Mouse (Mus musculus) midbrain, embryonic 16.5 days (tissue): ENCODE data around the gene Mfsd11. TPM values are rescaled to one million over a fixed set of nuclear protein-coding genes. Genes with fewer than 3 reads are reported as not detected.
A peak's percentile ranks its signal among the peaks of the same experiment; 100 is the strongest.

ENCODE experiments used
- ATAC-seq: fragments of 200-750 bp; cut with Nextera tagmentation; 2 replicates; pipeline ENCODE4 v1.8.0; 2017; ENCODE audit warnings: moderate TSS enrichment
- H3K27ac ChIP-seq: fragments of 300-500 bp; sonication (generic); 2 replicates; pipeline ENCODE4 v1.5.1; 2014; ENCODE audit warnings: mild to moderate bottlenecking, low read length, mixed read lengths
- H3K27me3 ChIP-seq: fragments of 300-500 bp; sonication (generic); 2 replicates; pipeline ENCODE4 v1.6.1; 2014; ENCODE audit warnings: low read depth, low read length, mixed read lengths; ENCODE audit not compliant: control insufficient read depth, insufficient read depth
- H3K36me3 ChIP-seq: fragments of 300-500 bp; sonication (generic); 2 replicates; pipeline ENCODE4 v1.6.1; 2014; ENCODE audit warnings: mild to moderate bottlenecking, low read length, moderate library complexity, mixed read lengths; ENCODE audit not compliant: control insufficient read depth, insufficient read depth
- H3K4me1 ChIP-seq: fragments of 300-500 bp; sonication (generic); 2 replicates; pipeline ENCODE4 v1.6.1; 2014; ENCODE audit warnings: mild to moderate bottlenecking, low read length, mixed read lengths; ENCODE audit not compliant: control insufficient read depth, insufficient read depth
- H3K4me2 ChIP-seq: fragments of 300-500 bp; sonication (generic); 2 replicates; pipeline ENCODE4 v1.6.1; 2014; ENCODE audit warnings: mild to moderate bottlenecking, low read length, mixed read lengths
- H3K4me3 ChIP-seq: fragments of 300-500 bp; sonication (generic); 2 replicates; pipeline ENCODE4 v1.5.1; 2014; ENCODE audit warnings: low read depth, mild to moderate bottlenecking, low read length, moderate library complexity, mixed read lengths
- H3K9ac ChIP-seq: fragments of 300-500 bp; sonication (generic); 2 replicates; pipeline ENCODE4 v1.6.1; 2014; ENCODE audit warnings: low read depth, low read length, mixed read lengths
- H3K9me3 ChIP-seq: fragments of 300-500 bp; sonication (generic); replicated peaks from 2 replicates; pipeline ENCODE4 v1.6.1; 2014; ENCODE audit warnings: mild to moderate bottlenecking, low read length, mixed read lengths; ENCODE audit not compliant: control insufficient read depth, poor library complexity, severe bottlenecking
- WGBS: fragments of 180-500 bp; shearing (Covaris S2); extraction: QIAGEN DNeasy Blood & Tissue Kit; methylation state at CpG from one replicate; pipeline ENCODE4 v1.1.7; 2014; 5-methylcytosine and 5-hydroxymethylcytosine counted together
- polyA plus RNA-seq: library from polyadenylated mRNA; unstranded; fragments of >200 nt; fragmentation: Nextera tagmentation; extraction: Ambion mirVana; gene quantifications from 2 replicates; pipeline ENCODE4 v1.2.1, GENCODE M21; 2015

Mfsd11 gene
- polyA plus RNA-seq, 1 experiment from 2014 or later: 56.2 TPM

DNA sequence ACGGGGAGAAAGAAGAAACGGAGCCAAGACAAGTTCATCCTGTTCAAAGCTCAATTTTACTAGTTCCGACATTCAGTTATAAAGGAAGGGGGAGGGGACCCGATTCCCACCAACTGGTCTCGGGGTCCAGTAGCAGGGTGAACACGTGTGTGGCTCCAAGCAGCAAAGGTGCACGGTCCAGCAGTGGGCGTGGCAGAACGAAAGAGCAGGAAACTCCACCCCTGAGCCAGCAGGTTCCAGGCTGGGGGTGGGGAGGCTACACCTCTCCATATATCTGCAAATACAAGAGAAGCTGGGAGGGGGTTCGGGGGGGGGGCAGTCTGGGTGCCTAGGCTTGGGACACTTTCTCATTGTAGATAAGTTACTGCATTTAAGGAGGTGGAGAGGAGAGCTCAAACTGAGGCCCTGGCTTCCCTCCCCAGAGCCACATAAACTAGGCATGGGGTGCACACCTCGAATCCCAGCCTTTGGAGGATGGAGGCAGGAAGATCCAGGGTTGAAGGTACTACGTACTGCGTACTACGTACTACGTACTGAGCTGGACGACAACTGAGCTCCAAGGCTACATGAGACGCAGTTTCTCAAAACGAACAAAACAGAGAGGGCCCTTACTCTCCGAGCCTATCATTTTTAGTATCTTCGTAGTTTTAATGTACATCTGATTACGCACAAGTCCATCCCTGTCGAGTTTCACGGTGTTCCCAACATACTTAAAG is 53.7 kb downstream of the Mfsd11 start:
- H3K27ac ChIP-seq: no peak overlapping the region
- peak overlapping the region; percentile 14 for H3K4me3 ChIP-seq
- H3K9ac ChIP-seq: no peak overlapping the region
- peaks cover 11% of the 10 kb centered on the region for H3K27me3 ChIP-seq
- H3K36me3 ChIP-seq: no peaks in the 10 kb centered on the region
- peak overlapping the region; percentile 31 for H3K4me2 ChIP-seq
- 7% methylated on average over 21 of the region's 23 CpGs for WGBS
- no peaks in the 10 kb centered on the region for H3K9me3 ChIP-seq
- ATAC-seq: no peak
- H3K4me1 ChIP-seq: peaks cover 4% of the 10 kb centered on the region; the same call in 1 of the 2 replicates

DNA sequence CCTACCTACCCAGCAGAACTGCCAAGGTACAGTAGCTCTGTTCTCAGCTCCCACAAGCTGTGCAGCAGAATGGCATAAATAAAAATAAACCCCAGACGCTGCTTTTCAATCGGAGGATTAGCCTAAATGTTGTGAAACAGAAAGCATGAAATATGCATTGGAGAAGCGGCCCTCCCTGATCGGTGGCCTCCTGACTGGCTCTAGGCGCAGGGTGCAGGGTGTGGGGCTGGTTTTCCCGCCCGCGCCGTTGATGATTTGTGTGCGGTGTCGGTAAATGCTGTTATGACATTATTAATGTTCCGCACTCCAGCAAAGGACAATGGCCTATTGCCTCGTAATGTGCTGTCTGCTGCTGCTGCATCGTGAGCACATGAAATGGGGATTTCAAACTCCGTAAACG is 61.3 kb downstream of the Mfsd11 start:
- Histone ChIP-seq H3K27ac (peak overlapping the region; percentile 56), H3K27me3 (no peaks in the 10 kb centered on the region), H3K9ac (no peak overlapping the region), H3K9me3 (no peaks in the 10 kb centered on the region), H3K36me3 (no peaks in the 10 kb centered on the region), H3K4me1 (peaks cover 18% of the 10 kb centered on the region), H3K4me3 (no peak overlapping the region), H3K4me2 (no peak overlapping the region; the same call in 1 of the 2 replicates)
- 25% methylated on average over 16 of the region's 16 CpGs for WGBS
- ATAC-seq: no peak

DNA sequence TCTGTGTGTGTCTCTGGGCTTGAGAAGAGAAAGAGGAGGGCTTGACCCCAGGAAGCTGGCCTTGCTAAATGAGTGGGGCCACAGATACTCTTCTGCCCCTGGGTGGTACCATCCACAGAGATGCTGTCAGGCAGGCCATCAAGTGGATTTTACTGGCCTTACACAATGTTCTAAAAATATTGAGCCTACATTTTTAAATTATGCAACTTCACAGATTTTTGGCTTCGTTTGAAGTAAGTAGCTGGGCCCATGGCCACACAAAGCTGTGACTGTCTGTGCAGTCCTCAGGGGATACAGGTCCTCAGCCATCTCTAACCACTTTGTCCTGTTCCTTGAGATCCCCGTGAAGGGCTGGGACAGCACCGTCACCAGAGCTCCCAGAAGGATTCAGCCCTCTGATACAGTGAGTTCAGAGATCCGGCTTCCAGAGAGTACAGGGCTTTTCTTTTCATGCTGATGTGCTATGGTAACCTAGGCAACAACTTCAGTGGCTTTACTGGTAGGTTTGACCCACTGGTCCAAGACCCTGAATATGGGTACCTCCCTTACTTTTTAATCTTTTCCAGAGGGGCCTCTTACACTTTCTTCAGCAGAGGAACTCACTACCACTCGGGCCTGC is 62.1 kb downstream of the Mfsd11 start:
- Histone ChIP-seq H3K9ac (0 out of 2 replicates have a peak overlapping the region, but pooled peaks have one; percentile 4), H3K4me3 (no peak overlapping the region), H3K27me3 (no peaks in the 10 kb centered on the region), H3K9me3 (no peaks in the 10 kb centered on the region), H3K4me2 (no peak overlapping the region), H3K4me1 (peaks cover 18% of the 10 kb centered on the region), H3K27ac (no peak overlapping the region; the same call in 1 of the 2 replicates), H3K36me3 (no peaks in the 10 kb centered on the region)
- no peak for ATAC-seq
- WGBS: 40% methylated on average over 5 of the region's 5 CpGs

DNA sequence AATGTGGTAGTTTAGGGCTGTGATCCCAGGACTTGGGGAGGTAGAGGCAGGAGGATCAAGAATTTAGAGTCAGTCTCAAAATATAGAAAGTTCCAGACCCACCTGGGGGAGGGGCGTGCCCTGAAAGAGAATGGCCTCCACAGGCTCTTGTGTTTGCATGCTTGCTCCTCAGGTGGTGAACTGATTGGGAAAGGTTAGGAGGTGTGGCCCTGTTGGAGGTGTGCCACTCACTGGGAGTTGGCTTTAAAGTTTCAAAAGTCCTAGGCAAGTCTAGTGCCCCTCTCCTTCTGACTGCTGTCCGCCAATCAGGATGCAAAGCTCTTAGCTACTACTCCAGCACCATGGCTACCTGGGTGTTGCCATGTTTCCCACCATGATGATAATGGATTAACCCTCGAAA is 63.0 kb downstream of the Mfsd11 start:
- no peak overlapping the region for H3K27ac ChIP-seq
- H3K27me3 ChIP-seq: no peaks in the 10 kb centered on the region
- H3K4me1 ChIP-seq: peaks cover 23% of the 10 kb centered on the region
- no peaks in the 10 kb centered on the region for H3K9me3 ChIP-seq
- H3K4me3 ChIP-seq: no peak overlapping the region
- H3K9ac ChIP-seq: no peak overlapping the region
- ATAC-seq: no peak
- 90% methylated on average over 3 of the region's 3 CpGs for WGBS
- no peak overlapping the region for H3K4me2 ChIP-seq
- no peaks in the 10 kb centered on the region for H3K36me3 ChIP-seq

DNA sequence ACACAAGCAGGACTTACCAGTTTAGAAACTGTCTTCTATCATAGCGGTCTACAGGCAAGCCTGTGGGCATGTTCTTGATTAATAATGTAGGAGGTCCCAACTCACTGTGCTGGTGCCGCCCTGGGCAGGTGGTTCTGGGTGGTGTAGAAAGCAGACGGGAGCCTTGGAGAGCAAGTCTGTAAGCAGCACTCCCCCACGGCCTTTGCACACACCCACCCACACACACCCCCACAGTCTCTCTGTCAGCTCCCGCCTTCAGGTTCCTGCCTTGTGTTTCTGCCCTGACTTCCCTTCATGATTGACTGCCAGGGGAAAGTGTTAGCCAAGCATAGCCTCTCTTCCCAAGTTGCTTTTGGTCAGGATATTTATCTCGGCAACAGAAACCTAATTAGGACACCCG is 65.1 kb downstream of the Mfsd11 start:
- H3K4me1 ChIP-seq: peaks cover 44% of the 10 kb centered on the region
- H3K4me3 ChIP-seq: no peak overlapping the region
- H3K27me3 ChIP-seq: no peaks in the 10 kb centered on the region
- H3K9me3 ChIP-seq: no peaks in the 10 kb centered on the region
- peak overlapping the region; percentile 26; the same call in 1 of the 2 replicates for H3K9ac ChIP-seq
- no peak overlapping the region for H3K4me2 ChIP-seq
- WGBS: 53% methylated on average over 7 of the region's 7 CpGs
- no peak overlapping the region for H3K27ac ChIP-seq
- H3K36me3 ChIP-seq: no peaks in the 10 kb centered on the region
- no peak for ATAC-seq

DNA sequence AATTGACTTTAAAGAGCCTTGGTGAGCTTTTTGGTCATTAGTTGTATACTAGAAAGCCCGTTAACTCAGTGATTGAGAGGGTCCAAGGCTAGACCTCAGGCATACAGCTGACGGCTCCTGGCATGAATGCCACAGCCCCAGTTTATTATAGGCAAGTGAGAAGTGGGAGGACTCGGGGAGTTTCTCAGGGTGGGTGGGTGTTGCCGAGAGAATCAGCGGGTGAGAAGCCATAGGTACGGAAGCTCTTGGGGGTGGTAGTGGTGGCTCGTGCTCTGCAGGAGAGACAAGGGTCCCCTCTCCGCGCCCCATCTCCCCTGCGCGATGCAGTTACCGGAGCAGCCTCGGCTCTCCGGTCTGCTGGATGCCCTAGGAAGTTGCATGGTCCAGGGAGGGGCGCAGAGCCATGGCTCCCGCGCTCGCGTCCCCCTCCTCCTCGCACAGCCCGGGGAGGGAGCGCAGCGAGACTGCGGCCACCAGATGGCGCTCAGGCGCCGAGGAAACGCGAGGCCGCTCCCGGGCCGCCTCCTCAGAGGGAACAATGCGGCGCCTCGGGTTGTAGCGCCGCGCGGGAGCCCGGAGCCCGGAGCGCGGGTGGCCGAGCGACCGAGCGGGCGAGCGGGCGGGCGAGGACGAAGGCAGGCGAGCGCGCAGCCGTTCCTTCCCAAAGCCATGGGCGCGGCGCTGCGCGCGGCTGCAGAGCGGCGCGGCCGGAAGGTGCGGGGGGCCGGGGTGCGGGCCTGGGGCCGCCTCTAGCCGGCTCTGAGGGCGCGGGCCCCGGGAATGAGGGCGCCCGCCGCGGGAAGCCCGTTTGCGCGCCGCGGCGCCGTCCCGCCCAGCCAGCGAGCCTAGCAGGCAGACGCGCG is 66.3 kb downstream of the Mfsd11 start, which contains the start of gene Mgat5b:
Gene Mgat5b (plus strand): TSS at position 541 of the 863 bp plus-strand sequence.
- Histone ChIP-seq H3K4me2 (peak within 1 kb of the TSS; percentile 95), H3K36me3 (no peaks in the 10 kb centered on the region), H3K27me3 (no peaks in the 10 kb centered on the region), H3K4me1 (peaks cover 44% of the 10 kb centered on the region), H3K9me3 (no peaks in the 10 kb centered on the region), H3K4me3 (peak within 1 kb of the TSS; percentile 86), H3K9ac (peak within 1 kb of the TSS; percentile 100), H3K27ac (peak within 1 kb of the TSS; percentile 86)
- WGBS: 1% methylated on average over 54 of the region's 90 CpGs
- peak; percentile 90 for ATAC-seq

DNA sequence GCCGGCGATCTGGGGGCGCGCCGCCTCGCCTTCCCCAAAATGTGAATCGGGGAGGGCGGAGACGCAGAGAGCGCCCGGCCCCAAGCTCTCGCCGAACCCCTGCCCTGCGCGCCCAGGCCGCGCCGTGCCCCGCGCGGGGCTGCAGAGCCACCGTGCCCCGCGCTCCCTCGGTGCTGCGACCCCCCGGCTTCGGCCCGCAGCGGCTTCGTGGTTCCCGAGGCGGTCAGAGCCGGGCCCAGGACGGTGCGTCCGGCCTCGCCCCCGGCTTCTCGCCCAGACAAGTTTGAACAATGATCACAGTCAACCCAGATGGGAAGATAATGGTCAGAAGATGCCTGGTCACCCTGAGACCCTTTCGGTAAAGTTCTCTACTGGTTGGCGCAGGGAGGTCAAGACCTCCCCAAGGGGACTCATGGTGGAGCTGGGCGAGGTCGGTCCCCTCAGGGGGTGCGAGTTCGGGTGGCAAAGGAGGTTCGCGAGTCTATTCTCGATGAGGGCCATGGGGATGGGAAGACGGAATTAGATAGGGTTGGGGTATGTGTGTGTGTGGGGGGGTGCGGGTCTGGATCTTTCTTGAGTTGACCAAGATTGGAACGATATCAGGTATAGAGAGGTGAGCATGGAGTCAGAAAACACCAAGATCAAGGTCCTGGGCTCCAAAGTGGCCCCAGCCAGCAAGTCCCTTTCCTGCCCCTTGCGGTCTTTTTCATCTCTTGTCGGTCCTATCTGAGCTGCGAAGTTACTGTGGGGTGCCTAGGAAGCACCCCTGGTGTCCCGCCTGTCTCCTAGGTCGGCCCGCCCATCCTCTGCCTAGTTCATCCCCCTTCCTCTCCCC is 67.2 kb downstream of the Mfsd11 start:
- 1% methylated on average over 52 of the region's 58 CpGs for WGBS
- H3K36me3 ChIP-seq: peaks cover 7% of the 10 kb centered on the region; the same call in 1 of the 2 replicates

DNA sequence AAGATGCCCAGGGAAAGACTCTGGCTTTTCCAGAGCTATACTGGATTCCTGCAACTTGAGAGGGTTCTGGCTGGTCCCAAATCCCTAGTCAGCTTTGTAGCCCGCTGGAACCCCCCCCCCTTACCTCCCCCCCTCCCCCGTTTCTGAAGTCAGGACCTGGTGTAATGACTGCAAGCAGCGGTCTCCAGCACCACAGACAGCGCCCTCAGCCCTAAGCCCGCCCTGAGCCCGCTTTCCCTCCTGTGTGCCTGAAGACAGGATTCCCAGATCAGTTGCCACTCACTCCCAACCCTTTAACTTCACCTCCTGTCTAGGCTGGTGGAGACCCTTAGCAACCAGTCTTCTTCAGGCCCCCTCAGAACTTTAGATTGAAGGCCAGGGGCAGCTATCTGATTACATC is 68.5 kb downstream of the Mfsd11 start:
- Histone ChIP-seq H3K4me1 (peaks cover 36% of the 10 kb centered on the region), H3K9me3 (no peaks in the 10 kb centered on the region), H3K4me3 (peak overlapping the region; percentile 86), H3K4me2 (peak overlapping the region; percentile 95), H3K9ac (peak overlapping the region; percentile 100), H3K27ac (no peak overlapping the region), H3K27me3 (no peaks in the 10 kb centered on the region), H3K36me3 (peaks cover 12% of the 10 kb centered on the region; the same call in 1 of the 2 replicates)
- ATAC-seq: no peak
- WGBS: 18% methylated on average over 5 of the region's 6 CpGs

More for the DNA sequence above, 67.2 kb downstream of the Mfsd11 start:
- Histone ChIP-seq H3K4me2 (peak overlapping the region; percentile 95), H3K27me3 (no peaks in the 10 kb centered on the region), H3K9ac (peak overlapping the region; percentile 100), H3K27ac (peak overlapping the region; percentile 86), H3K4me1 (peaks cover 38% of the 10 kb centered on the region), H3K9me3 (no peaks in the 10 kb centered on the region), H3K4me3 (peak overlapping the region; percentile 86)
- peak; percentile 26 for ATAC-seq
